Mouse (Mus musculus) right cerebral cortex, postnatal 10 days (tissue): ENCODE data around the gene Lfng.

Experiments used
- DNase-seq, 2 experiments: peaks; one replicate each; pipeline ENCODE4 v3.0.0; 2021; ENCODE audit warnings: low spot score in 2 of 2

Gene Lfng

DNA sequence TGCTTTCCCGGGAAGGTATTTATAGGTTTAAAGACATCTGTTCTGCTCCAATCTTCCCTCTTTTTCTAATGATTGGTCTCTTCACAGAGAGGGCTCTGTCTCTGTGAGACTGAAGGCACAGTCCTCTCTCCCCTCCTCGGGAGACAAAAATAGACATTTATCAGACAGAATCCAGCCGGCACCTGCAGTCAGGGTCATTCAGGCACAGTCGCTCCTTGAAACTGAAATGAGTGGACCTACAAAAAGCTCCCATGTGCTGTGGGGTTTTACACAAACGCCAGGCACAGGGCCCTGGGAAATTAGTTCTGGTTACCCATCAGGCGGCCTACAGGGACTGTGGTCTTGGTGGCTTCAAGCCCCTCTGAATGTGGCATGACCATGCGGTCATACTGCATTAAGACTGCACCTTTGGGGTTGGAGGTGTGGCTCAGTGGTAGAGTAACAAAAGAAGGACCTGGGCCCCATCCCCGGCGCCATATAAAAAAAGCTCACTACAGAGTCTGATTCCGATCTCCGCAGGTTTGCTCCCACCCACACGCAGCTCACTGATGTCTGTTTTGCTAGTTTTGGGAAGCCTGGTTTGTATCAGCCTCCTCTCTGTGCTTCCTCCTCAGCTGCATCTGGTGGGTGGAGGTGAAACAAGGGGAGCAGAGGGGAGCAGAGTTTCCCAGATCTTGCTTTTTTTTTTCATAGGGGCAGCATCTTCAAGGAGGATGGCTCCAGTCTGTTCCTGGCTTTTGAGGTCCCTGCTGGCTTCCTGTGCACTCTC, 54.9 kb downstream of the Lfng start:
- DNase-seq = peak; percentile 61 to 75

DNA sequence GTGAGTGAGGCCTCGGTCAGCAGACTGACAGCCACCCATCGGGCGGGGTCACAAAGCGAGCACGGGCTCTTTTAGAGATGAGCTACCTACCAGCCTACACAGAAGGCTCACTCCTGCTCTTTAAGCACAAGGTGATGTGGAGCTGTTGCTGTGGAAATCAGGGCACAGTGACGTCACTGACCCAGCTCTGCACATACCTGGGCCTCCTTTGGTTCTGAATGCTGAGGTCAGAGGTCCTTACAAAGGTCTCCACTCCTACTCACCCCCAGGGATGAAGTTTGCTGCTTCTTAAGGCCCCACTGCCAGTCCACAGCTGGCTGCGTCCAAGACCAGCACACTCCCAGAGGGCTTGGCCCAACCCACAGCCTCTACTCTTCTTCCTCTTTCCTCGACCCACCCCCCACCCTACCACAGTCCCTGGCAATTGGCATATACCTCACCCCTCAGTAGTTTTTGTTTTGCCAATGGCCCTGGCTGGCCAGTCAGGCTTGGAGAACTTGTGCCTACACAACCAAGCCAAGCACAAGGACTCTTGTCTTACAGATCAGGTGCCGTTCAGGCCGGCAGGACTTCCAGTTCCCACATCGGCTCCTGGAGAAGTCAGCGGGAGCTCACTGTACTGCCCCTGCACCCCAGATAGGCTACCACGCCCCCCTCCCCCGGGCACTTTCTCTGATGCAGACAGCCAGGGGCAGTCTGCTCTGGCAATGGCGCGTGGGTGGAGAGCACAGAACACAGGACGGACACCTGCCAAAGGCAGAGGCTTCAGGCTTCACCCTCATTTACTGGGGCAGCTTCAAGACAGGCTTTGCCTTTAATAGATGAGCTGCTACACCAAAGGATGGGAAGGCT, 55.8 kb downstream of the Lfng start:
- peak; percentile 77 to 80 for DNase-seq

DNA sequence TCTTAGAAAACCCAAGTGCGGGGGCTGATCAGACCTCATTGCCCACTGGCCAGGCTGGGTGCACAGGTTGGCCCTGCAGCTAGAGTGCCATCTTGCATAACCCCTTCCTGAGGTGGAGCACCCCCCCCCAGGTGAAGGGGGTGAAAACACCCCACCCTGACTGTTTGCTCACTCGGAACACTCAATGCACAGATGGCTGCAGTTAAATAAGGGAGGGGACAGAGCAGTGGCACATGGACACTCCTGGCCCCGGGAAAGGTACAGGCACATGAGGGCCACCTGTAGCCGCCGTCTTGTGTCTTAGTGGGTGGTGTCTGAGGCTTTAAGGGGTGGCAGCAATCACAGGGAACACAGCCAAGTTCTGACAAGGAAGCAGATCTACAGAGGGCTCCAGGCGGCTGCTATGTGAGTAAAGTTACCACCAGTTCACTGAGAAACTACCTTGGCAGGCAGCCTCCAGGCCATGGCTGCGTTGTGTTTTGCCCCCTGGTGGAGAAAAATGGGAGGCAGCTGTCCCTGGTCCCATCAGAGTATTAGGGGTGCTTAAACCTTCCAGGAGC, 56.6 kb downstream of the Lfng start:
- peak; percentile 79 to 81 for DNase-seq
